Comparison of ENCODE assay signal across 7 mouse cellular contexts in the genomic region with DNA sequence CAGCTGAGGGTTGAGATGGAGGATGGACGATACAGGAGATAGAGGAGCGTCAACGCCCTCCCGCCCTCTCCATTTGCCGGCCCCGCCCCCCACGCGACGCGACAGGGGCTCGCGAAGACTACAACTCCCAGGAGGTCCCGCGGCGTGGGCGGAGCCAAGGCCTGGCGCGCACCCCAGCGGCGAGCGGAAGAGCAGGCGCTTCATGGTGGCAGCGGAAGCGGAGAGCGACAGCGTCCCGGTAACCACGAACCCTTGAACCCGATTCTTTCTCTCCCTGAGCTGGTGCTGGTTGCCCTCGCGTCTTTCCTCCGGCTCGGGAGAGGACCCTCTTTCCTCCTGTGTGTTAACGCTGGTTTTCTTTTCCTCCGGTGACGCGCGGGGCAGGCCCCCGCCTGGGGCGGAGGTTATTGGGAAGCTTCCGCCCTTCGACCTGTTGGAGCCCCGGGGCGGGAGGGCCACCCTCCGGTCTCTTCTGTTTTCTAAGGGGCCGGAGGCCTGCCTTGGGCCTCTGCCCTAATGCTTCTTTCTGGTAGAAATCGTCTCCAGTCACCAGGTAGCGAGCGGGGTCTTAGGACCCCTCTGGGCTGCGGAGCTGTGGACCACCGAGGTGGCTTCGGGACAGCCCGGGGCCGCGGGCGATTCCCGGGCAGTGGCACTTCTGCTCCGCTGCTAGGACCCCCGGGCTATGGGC. TPM values are rescaled to one million over a fixed set of nuclear protein-coding genes. Genes with fewer than 3 reads are reported as not detected.
DNase-seq lines count a peak whose midpoint lies in the region; ATAC-seq and TF ChIP-seq lines count a peak whose summit lies in the region.

A gene (plus strand): TSS at position 140 of the 691 bp plus-strand sequence.

- DNase-seq in adrenal gland, adult 8-10 months, result peak; percentile 93
- DNase-seq in embryo, embryonic 9.5 days (ENCODE audit: extremely low spot score), result peak; percentile 94
- peak; percentile 99 for DNase-seq in gastrocnemius, postnatal 4 days (ENCODE audit: low spot score in 2 of 2)
- peak; percentile 99 for DNase-seq in left cerebral cortex, postnatal 4 days

- H3K27ac ChIP-seq in intestine, postnatal 0 days (ENCODE audit: low read depth, low read length), result peak within 1 kb of the TSS; percentile 71
- H3K27ac ChIP-seq in midbrain, embryonic 12.5 days (replicated peaks), result peak within 1 kb of the TSS; percentile 36; the same call in 1 of the 2 replicates
- H3K27ac ChIP-seq in small intestine, adult 2 months (ENCODE audit: insufficient read depth, low read depth, low read length), result peak within 1 kb of the TSS; percentile 91

- no peaks in the 10 kb centered on the region for H3K27me3 ChIP-seq in intestine, postnatal 0 days (replicated peaks; ENCODE audit: control insufficient read depth, insufficient read depth, low read length)
- no peaks in the 10 kb centered on the region for H3K27me3 ChIP-seq in midbrain, embryonic 12.5 days
- H3K27me3 ChIP-seq in small intestine, adult 2 months (ENCODE audit: control insufficient read depth, insufficient read depth, low read length), result no peaks in the 10 kb centered on the region

- H3K4me1 ChIP-seq in intestine, postnatal 0 days (replicated peaks; ENCODE audit: control insufficient read depth, insufficient read depth, low read length), result peaks cover 6% of the 10 kb centered on the region; the same call in 1 of the 2 replicates
- peaks cover 12% of the 10 kb centered on the region for H3K4me1 ChIP-seq in midbrain, embryonic 12.5 days
- H3K4me1 ChIP-seq in small intestine, adult 2 months (ENCODE audit: control insufficient read depth, insufficient read depth, insufficient read length, low read length), result peaks cover 11% of the 10 kb centered on the region

- WGBS in intestine, postnatal 0 days, result under 1% methylated on average over 59 of the region's 59 CpGs
- under 1% methylated on average over 59 of the region's 59 CpGs for WGBS in midbrain, embryonic 12.5 days
- WGBS in small intestine, adult 2 months, result under 1% methylated on average over 59 of the region's 59 CpGs

- H3K36me3 ChIP-seq in intestine, postnatal 0 days (ENCODE audit: control insufficient read depth, insufficient read depth), result no peaks in the 10 kb centered on the region
- no peaks in the 10 kb centered on the region for H3K36me3 ChIP-seq in midbrain, embryonic 12.5 days
- no peaks in the 10 kb centered on the region for H3K36me3 ChIP-seq in small intestine, adult 2 months (ENCODE audit: control insufficient read depth, insufficient read depth, low read length)

- peak within 1 kb of the TSS; percentile 81 for H3K4me3 ChIP-seq in intestine, postnatal 0 days (ENCODE audit: low read depth, low read length)
- H3K4me3 ChIP-seq in midbrain, embryonic 12.5 days, result peak within 1 kb of the TSS; percentile 90
- peak within 1 kb of the TSS; percentile 96 for H3K4me3 ChIP-seq in small intestine, adult 2 months (ENCODE audit: low read depth, low read length)

- intact Hi-C loops in left cerebral cortex, postnatal 4 days (cut with DNase I), result no loop called here

- peak within 1 kb of the TSS; percentile 87 for H3K9ac ChIP-seq in intestine, postnatal 0 days (ENCODE audit: low read depth, low read length)
- peak within 1 kb of the TSS; percentile 79 for H3K9ac ChIP-seq in midbrain, embryonic 12.5 days (replicated peaks)

- peak; percentile 96 for ATAC-seq in intestine, postnatal 0 days
- peak; percentile 95 for ATAC-seq in midbrain, embryonic 12.5 days (ENCODE audit: low FRiP score, low read depth)

- no peaks in the 10 kb centered on the region for H3K9me3 ChIP-seq in intestine, postnatal 0 days (ENCODE audit: control insufficient read depth)
- no peaks in the 10 kb centered on the region for H3K9me3 ChIP-seq in midbrain, embryonic 12.5 days

- peak; percentile 41; the same call in 1 of the 2 replicates for TF ChIP-seq POLR2A in small intestine, adult 2 months (IDR thresholded peaks at IDR 0.05; ENCODE audit: low read depth, low read length)

- peak; percentile 83 for TF ChIP-seq CTCF in intestine, postnatal 0 days (IDR thresholded peaks at IDR 0.05; ENCODE audit: low read depth)
- peak; percentile 33; the same call in 1 of the 2 replicates for TF ChIP-seq CTCF in small intestine, adult 2 months (IDR thresholded peaks at IDR 0.05; ENCODE audit: extremely low read depth, insufficient read length, insufficient replicate concordance, low read depth, low read length)

- H3K4me2 ChIP-seq in intestine, postnatal 0 days (replicated peaks; ENCODE audit: low read depth), result peak within 1 kb of the TSS; percentile 59
- peak within 1 kb of the TSS; percentile 62 for H3K4me2 ChIP-seq in midbrain, embryonic 12.5 days (replicated peaks)

RNA-seq across cellular contexts. Expression of the gene that starts here (rescaled TPM):
- 10 to 100 TPM; 25.0 to 31.3 (median 26.2) TPM for total RNA-seq in adrenal gland, adult 8-10 months (2022)
- total RNA-seq in gastrocnemius, postnatal 4 days (2021), result 10 to 100 TPM; 15.0 to 16.7 TPM
- 12.4 and 13.7 TPM in 2 replicates for polyA plus RNA-seq in intestine, postnatal 0 days (2015; fragmentation: Nextera tagmentation; extraction: Ambion mirVana)
- total RNA-seq in left cerebral cortex, postnatal 4 days (2021), result 10 to 100 TPM; 14.5 to 16.4 TPM
- 22.5 and 26.0 TPM in 2 replicates for polyA plus RNA-seq in midbrain, embryonic 12.5 days (2016; fragmentation: Nextera tagmentation; extraction: Ambion mirVana)
- 1.1 and 2.7 TPM in 2 replicates for polyA plus RNA-seq in small intestine, adult 2 months (2012; rRNA removed)

Comparison
In these comparisons a context has a peak if more than half of its experiments do, and no peak if none do; other contexts are left out.
1. Peak in every context shown above with its lines: DNase-seq, ATAC-seq, H3K4me3 ChIP-seq and H3K27ac ChIP-seq.
2. H3K27ac ChIP-seq: peak in every context shown above with its lines; median percentile 91 in small intestine, adult 2 months; 71 in intestine, postnatal 0 days; 36 in midbrain, embryonic 12.5 days.